Mouse (Mus musculus) 3134 (cell line): ENCODE measurements at regions not wholly inside any gene's neighbourhood (a gene's known extent, or its start where the extent isn't known, plus 50 kb on each side); places are given as distances from the start of the nearest gene placed in this dataset.

ENCODE experiments used
- DNase-seq: peaks from one replicate; pipeline ENCODE4 v3.0.0-alpha.2; 2011; ENCODE audit warnings: low spot score; ENCODE audit not compliant: insufficient read length; ENCODE audit errors: extremely low read depth

- no peak for DNase-seq
These were observed 268.5 kb downstream of the Rplp1 start for GRCm38 (mm10) chr9:61645661-61646425.

- DNase-seq: no peak
These were observed 268.6 kb downstream of the Tle3 start for GRCm38 (mm10) chr9:61640739-61641138.

GRCm38 (mm10) chr9:61638908-61639307, 266.7 kb downstream of the Tle3 start:
- DNase-seq: no peak

- DNase-seq: no peak
These were observed 261.8 kb downstream of the Tle3 start for GRCm38 (mm10) chr9:61633936-61634335.

- DNase-seq: no peak
These were observed 260.4 kb downstream of the Tle3 start for GRCm38 (mm10) chr9:61632602-61633001.

- no peak for DNase-seq
These were observed 258.9 kb downstream of the Tle3 start for GRCm38 (mm10) chr9:61631097-61631496.

- no peak for DNase-seq
These were observed 255.8 kb downstream of the Tle3 start for GRCm38 (mm10) chr9:61627801-61628574.

- DNase-seq: no peak
These were observed 250.8 kb downstream of the Tle3 start for GRCm38 (mm10) chr9:61622933-61623332.

- DNase-seq: no peak
These were observed 249.8 kb downstream of the Tle3 start for GRCm38 (mm10) chr9:61621939-61622338.

GRCm38 (mm10) chr9:61620786-61621185, 248.6 kb downstream of the Tle3 start:
- DNase-seq: no peak

GRCm38 (mm10) chr9:61620105-61620504, 247.9 kb downstream of the Tle3 start:
- DNase-seq: no peak

- DNase-seq: peak; percentile 79
These were observed 246.5 kb downstream of the Tle3 start for GRCm38 (mm10) chr9:61618510-61619249.

- no peak for DNase-seq
These were observed 245.8 kb downstream of the Tle3 start for GRCm38 (mm10) chr9:61617979-61618378.

GRCm38 (mm10) chr9:61615556-61615955, 243.4 kb downstream of the Tle3 start:
- no peak for DNase-seq

GRCm38 (mm10) chr9:61607576-61607975, 235.4 kb downstream of the Tle3 start:
- no peak for DNase-seq

- no peak for DNase-seq
These were observed 230.3 kb downstream of the Tle3 start for GRCm38 (mm10) chr9:61602353-61602978.

GRCm38 (mm10) chr9:61601911-61602310, 229.7 kb downstream of the Tle3 start:
- no peak for DNase-seq

GRCm38 (mm10) chr9:61597287-61597686, 225.1 kb downstream of the Tle3 start:
- DNase-seq: no peak

- no peak for DNase-seq
These were observed 224.4 kb downstream of the Tle3 start for GRCm38 (mm10) chr9:61596410-61597108.
